Mouse (Mus musculus): ENCODE data around the gene Spata13.

DNA sequence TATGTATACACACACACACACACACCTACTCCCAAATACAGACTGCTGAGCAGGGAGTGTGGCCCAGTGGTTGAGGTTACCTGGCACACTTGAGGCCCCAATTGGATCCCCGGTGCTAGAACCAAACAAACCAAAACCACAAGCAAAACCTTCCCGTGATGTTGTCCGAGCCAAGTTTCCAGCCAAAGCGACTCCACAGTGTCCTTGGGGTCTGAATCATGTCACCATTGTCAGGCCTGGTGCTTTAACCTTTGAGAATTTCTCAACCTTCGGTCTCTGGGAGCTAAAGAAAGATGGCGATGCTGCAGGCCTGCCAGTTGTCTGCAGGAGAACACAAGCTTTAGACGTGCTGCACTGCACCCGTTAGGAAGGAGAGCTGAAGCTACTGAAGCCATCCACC is 26.8 kb downstream of the Spata13 start:
- TF ChIP-seq EP300 (IDR thresholded peaks at IDR 0.05; ENCODE audit: low read depth) (no peak), CTCF (IDR thresholded peaks at IDR 0.05; ENCODE audit: low read depth) (no peak)

Data from heart, postnatal 0 days (tissue).